Mouse (Mus musculus): Measurements from ENCODE around the gene Olfr281. TPM values are rescaled to one million over a fixed set of nuclear protein-coding genes. Genes with fewer than 3 reads are reported as not detected.

Gene Olfr281
- polyA plus RNA-seq (2012; ENCODE audit: low replicate concordance), result not detected in 2 replicates

GRCm38 (mm10) chr15:98452288-98452687 lies at the start of gene Olfr281:
Gene Olfr281, plus strand, starts transcription at chr15:98452588.

DNA sequence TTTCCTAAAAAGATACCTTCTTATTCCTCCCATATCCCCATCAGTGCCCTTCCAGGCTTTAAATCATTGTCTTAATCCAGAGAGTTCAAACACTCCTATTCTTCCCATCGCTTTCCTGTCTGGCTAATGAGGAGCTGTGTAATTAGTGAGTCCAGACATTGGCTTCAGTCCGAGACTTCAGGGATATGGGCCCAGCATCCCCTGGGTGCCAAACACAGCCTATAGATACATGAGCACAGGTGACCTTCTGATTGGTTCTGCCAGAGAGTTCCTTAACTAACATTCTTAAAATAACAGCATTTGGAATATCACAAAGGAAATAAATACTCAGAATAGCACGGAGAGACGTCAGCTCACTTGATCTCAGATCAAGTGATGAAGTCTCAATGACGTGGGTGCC lies 21.5 kb upstream of the Olfr281 start, which contains the start of gene Olfr282:
Gene Olfr282 (plus strand): TSS at position 301 of the 400 bp plus-strand sequence.

DNA sequence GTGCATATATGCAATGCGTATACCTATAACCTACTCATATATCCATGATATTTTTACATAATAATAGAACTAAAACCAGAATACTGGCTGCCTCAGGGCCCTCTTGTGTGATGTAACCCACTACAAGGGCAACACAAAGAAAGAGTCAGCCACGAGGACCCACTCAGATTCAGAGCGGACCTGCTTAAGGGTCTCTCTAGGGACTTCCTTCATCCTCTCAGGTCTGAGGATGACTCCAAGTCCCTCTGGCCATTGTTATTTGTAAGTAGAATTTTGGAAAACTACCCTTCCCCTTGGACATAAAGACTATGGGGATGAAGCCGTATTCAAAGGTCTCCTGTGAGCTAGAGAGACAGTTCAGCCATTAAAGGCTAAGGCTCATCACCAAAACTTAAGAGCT lies 17.2 kb downstream of the Olfr281 start, which contains the start of gene OR5BS1P:
Gene OR5BS1P (plus strand): TSS at position 301 of the 400 bp plus-strand sequence.

GRCm38 (mm10) chr15:98482701-98483100 lies 30.3 kb downstream of the Olfr281 start, which contains the start of gene Lalba:
Gene Lalba, minus strand, starts transcription at chr15:98482721.

GRCm38 (mm10) chr15:98492102-98492501 lies 39.7 kb downstream of the Olfr281 start, which contains the start of gene Olfr279:
Gene Olfr279, plus strand, starts transcription at chr15:98492402.

Other genes starting within 250 kb of the Olfr281 start
- not detected in 2 replicates for gene Gm44579, start 231.6 kb upstream of the Olfr281 start, polyA plus RNA-seq (2012; ENCODE audit: low replicate concordance)
- not detected in 2 replicates for gene Olfr287, start 231.5 kb upstream of the Olfr281 start, polyA plus RNA-seq (2012; ENCODE audit: low replicate concordance)
- gene Olfr286, start 218.1 kb upstream of the Olfr281 start, polyA plus RNA-seq (2012; ENCODE audit: low replicate concordance), result not detected in 2 replicates
- not detected in 2 replicates for gene H1fnt, start 195.3 kb upstream of the Olfr281 start, polyA plus RNA-seq (2012; ENCODE audit: low replicate concordance)
- gene Zfp641, start 156.4 kb upstream of the Olfr281 start, polyA plus RNA-seq (2012; ENCODE audit: low replicate concordance), result not detected in 2 replicates
- gene Olfr285, start 135.2 kb upstream of the Olfr281 start, polyA plus RNA-seq (2012; ENCODE audit: low replicate concordance), result not detected in 2 replicates
- not detected in 2 replicates for gene Olfr284, start 111.6 kb upstream of the Olfr281 start, polyA plus RNA-seq (2012; ENCODE audit: low replicate concordance)
- gene Olfr283, start 71.6 kb upstream of the Olfr281 start, polyA plus RNA-seq (2012; ENCODE audit: low replicate concordance), result not detected in 2 replicates
- gene Olfr282, start 21.4 kb upstream of the Olfr281 start, polyA plus RNA-seq (2012; ENCODE audit: low replicate concordance), result not detected in 2 replicates
- gene OR5BS1P, start 17.3 kb downstream of the Olfr281 start, polyA plus RNA-seq (2012; ENCODE audit: low replicate concordance), result not detected in 2 replicates
- not detected in 2 replicates for gene Lalba, start 30.1 kb downstream of the Olfr281 start, polyA plus RNA-seq (2012; ENCODE audit: low replicate concordance)
- not detected in 2 replicates for gene Olfr279, start 39.8 kb downstream of the Olfr281 start, polyA plus RNA-seq (2012; ENCODE audit: low replicate concordance)
- 19.5 and 29.1 TPM in 2 replicates for gene Kansl2, start 81.7 kb downstream of the Olfr281 start, polyA plus RNA-seq (2012; ENCODE audit: low replicate concordance)
- gene Ccnt1, start 118.3 kb downstream of the Olfr281 start, polyA plus RNA-seq (2012; ENCODE audit: low replicate concordance), result 4.2 and 9.9 TPM in 2 replicates
- gene 4930415O20Rik, start 118.4 kb downstream of the Olfr281 start, polyA plus RNA-seq (2012; ENCODE audit: low replicate concordance), result not detected in 2 replicates
- gene Adcy6, start 157.5 kb downstream of the Olfr281 start, polyA plus RNA-seq (2012; ENCODE audit: low replicate concordance), result 2.9 and 7.1 TPM in 2 replicates
- 6.9 and 27.7 TPM in 2 replicates for gene Cacnb3, start 178.3 kb downstream of the Olfr281 start, polyA plus RNA-seq (2012; ENCODE audit: low replicate concordance)
- gene Ddx23, start 210.3 kb downstream of the Olfr281 start, polyA plus RNA-seq (2012; ENCODE audit: low replicate concordance), result 73.5 and 74.7 TPM in 2 replicates
- gene Rnd1, start 224.9 kb downstream of the Olfr281 start, polyA plus RNA-seq (2012; ENCODE audit: low replicate concordance), result 1.9 and 3.4 TPM in 2 replicates